In the genomic region with DNA sequence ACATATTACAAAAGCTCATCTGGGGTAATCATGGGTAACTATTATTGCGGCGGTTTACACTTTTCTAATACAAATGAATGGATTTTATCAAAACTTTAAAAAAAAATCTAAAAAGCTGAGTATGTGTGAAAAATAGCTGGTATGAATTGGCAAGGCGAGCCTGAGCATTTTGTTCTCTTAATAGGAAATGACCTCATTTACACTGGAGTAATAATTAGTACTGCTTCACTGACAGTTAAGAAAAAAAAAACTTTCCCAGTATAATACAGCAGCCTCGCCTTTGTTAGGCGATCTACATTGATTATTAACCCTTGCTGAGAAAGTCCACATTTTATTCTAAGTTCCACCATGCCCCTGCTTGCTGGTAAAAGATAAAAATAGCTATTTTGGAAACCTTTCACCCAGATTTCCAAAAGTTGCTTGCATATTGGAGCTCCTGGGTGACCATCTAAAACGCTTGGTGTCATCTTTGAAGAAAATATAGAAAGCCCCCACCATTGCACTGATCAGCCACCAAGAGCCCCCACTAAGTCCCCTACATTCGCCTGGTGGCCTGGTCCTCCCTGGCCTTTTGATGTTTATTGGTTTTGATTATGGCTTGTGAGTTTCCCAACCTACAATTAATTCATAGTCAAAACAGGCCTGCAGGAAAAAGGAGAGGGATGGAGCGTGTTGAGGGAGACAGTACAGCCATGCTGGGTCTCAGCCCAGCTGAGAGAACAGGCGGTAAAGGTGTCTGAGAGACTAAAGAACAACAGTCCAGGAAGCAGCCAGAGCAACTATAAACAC, we compare ENCODE assay signal across 33 mouse cellular contexts. TPM values are rescaled to one million over a fixed set of nuclear protein-coding genes. Genes with fewer than 3 reads are reported as not detected.
DNase-seq lines count a peak whose midpoint lies in the region; ATAC-seq and TF ChIP-seq lines count a peak whose summit lies in the region.
"Had no signal": no experiment of that assay in that cellular context is flagged by ENCODE, and none has a peak within 500 bp of the region (broad histone marks: within the 10 kb centered on the region; RNA-seq: fewer than 3 reads in every experiment).

No protein-coding gene starts in this region.

- no peaks in the 10 kb centered on the region for H3K36me3 ChIP-seq in hindbrain, embryonic 14.5 days (replicated peaks; ENCODE audit: control insufficient read depth, insufficient read depth)
- H3K36me3 ChIP-seq in hindbrain, embryonic 11.5 days (ENCODE audit: control insufficient read depth, insufficient read depth, low read length) = no peaks in the 10 kb centered on the region
- no peaks in the 10 kb centered on the region for H3K36me3 ChIP-seq in forebrain, embryonic 12.5 days (replicated peaks)
- H3K36me3 ChIP-seq in neural tube, embryonic 15.5 days = no peaks in the 10 kb centered on the region
- H3K36me3 ChIP-seq: embryonic facial prominence, embryonic 15.5 days; G1E; heart, embryonic 13.5 days; limb, embryonic 10.5 days; liver, embryonic 15.5 days; lung, embryonic 15.5 days; midbrain, embryonic 15.5 days had no signal

- DNase-seq in hindbrain, embryonic 14.5 days (ENCODE audit: low spot score) = no peak
- no peak for DNase-seq in hindbrain, embryonic 11.5 days (ENCODE audit: low spot score)
- peak; percentile 75 for DNase-seq in brain, embryonic 14.5 days (ENCODE audit: low read depth)
- DNase-seq in right cerebral cortex, postnatal 14 days = no peak
- no peak for DNase-seq in thymus, postnatal 25 days
- DNase-seq: adrenal gland, postnatal 10 days; B cell, adult 2 months; cerebellum, adult 2 months; cerebellum, postnatal 36 days; embryo, embryonic 11 days; gastrocnemius, postnatal 25 days; heart, adult 18-20 months; heart, postnatal 14 days; kidney, postnatal 4 days; liver; lung, postnatal 4 days; right cerebral cortex, postnatal 25 days; spleen, adult 18-20 months; thymus, postnatal 14 days had no signal

- no peak overlapping the region for H3K4me3 ChIP-seq in hindbrain, embryonic 14.5 days (replicated peaks; ENCODE audit: low read length)
- H3K4me3 ChIP-seq in hindbrain, embryonic 11.5 days (ENCODE audit: low read depth, low read length) = no peak overlapping the region
- H3K4me3 ChIP-seq in forebrain, embryonic 12.5 days (replicated peaks) = no peak overlapping the region
- H3K4me3 ChIP-seq in neural tube, embryonic 15.5 days (replicated peaks) = no peak overlapping the region
- H3K4me3 ChIP-seq: embryonic facial prominence, embryonic 15.5 days; heart, embryonic 13.5 days; left cerebral cortex, adult 2 months; limb, embryonic 10.5 days; liver, embryonic 15.5 days; lung, embryonic 15.5 days; midbrain, embryonic 15.5 days; myocyte had no signal

- H3K27ac ChIP-seq in hindbrain, embryonic 14.5 days = peak overlapping the region; percentile 32
- H3K27ac ChIP-seq in hindbrain, embryonic 11.5 days (ENCODE audit: low read depth, low read length) = no peak overlapping the region
- peak overlapping the region; percentile 81 for H3K27ac ChIP-seq in forebrain, embryonic 12.5 days
- 0 out of 2 replicates have a peak overlapping the region, but pooled peaks have one; percentile 23 for H3K27ac ChIP-seq in neural tube, embryonic 15.5 days (replicated peaks)
- H3K27ac ChIP-seq: embryonic facial prominence, embryonic 15.5 days; heart, embryonic 13.5 days; left cerebral cortex, adult 2 months; limb, embryonic 10.5 days; liver, embryonic 15.5 days; lung, embryonic 15.5 days; midbrain, embryonic 15.5 days had no signal

- no peak for TF ChIP-seq POLR2A in brain, embryonic 14.5 days (IDR thresholded peaks at IDR 0.05; ENCODE audit: borderline replicate concordance, extremely low read depth, insufficient read depth, insufficient read length, poor library complexity, severe bottlenecking)

- ATAC-seq in hindbrain, embryonic 14.5 days (ENCODE audit: low FRiP score) = no peak
- no peak for ATAC-seq in hindbrain, embryonic 11.5 days (ENCODE audit: low FRiP score)
- ATAC-seq in forebrain, embryonic 12.5 days (ENCODE audit: low FRiP score) = no peak
- no peak for ATAC-seq in neural tube, embryonic 15.5 days (ENCODE audit: low FRiP score)
- ATAC-seq: activated CD4-positive, CD25-positive, alpha-beta regulatory T cell, adult 4 months; intestine, postnatal 0 days; midbrain, embryonic 15.5 days had no signal

- H3K9me3 ChIP-seq in hindbrain, embryonic 14.5 days (ENCODE audit: control insufficient read depth, low read length) = no peaks in the 10 kb centered on the region
- no peaks in the 10 kb centered on the region for H3K9me3 ChIP-seq in hindbrain, embryonic 11.5 days (ENCODE audit: control insufficient read depth, low read length)
- no peaks in the 10 kb centered on the region for H3K9me3 ChIP-seq in forebrain, embryonic 12.5 days
- H3K9me3 ChIP-seq in neural tube, embryonic 15.5 days (replicated peaks) = no peaks in the 10 kb centered on the region
- H3K9me3 ChIP-seq: embryonic facial prominence, embryonic 15.5 days; heart, embryonic 13.5 days; limb, embryonic 10.5 days; liver, embryonic 15.5 days; lung, embryonic 15.5 days; midbrain, embryonic 15.5 days had no signal

- TF ChIP-seq CTCF in brain, embryonic 14.5 days (IDR thresholded peaks at IDR 0.05; ENCODE audit: borderline replicate concordance, extremely low read depth, insufficient read depth, insufficient read length) = no peak

- H3K9ac ChIP-seq in hindbrain, embryonic 14.5 days = no peak overlapping the region
- no peak overlapping the region for H3K9ac ChIP-seq in hindbrain, embryonic 11.5 days (ENCODE audit: low read depth, low read length)
- no peak overlapping the region for H3K9ac ChIP-seq in forebrain, embryonic 12.5 days
- no peak overlapping the region for H3K9ac ChIP-seq in neural tube, embryonic 15.5 days (replicated peaks)
- H3K9ac ChIP-seq: embryonic facial prominence, embryonic 15.5 days; heart, embryonic 13.5 days; liver, embryonic 15.5 days; lung, embryonic 15.5 days; midbrain, embryonic 15.5 days had no signal

- H3K27me3 ChIP-seq in hindbrain, embryonic 14.5 days (ENCODE audit: control insufficient read depth, insufficient read depth, low read length) = no peaks in the 10 kb centered on the region
- H3K27me3 ChIP-seq in hindbrain, embryonic 11.5 days (ENCODE audit: control insufficient read depth, insufficient read depth, low read length) = no peaks in the 10 kb centered on the region
- H3K27me3 ChIP-seq in forebrain, embryonic 12.5 days = peaks cover 4% of the 10 kb centered on the region; the same call in 1 of the 2 replicates
- H3K27me3 ChIP-seq in neural tube, embryonic 15.5 days (replicated peaks) = no peaks in the 10 kb centered on the region
- H3K27me3 ChIP-seq: CH12.LX; embryonic facial prominence, embryonic 15.5 days; liver, embryonic 15.5 days; lung, embryonic 15.5 days; midbrain, embryonic 15.5 days had no signal

- H3K4me1 ChIP-seq in hindbrain, embryonic 14.5 days (replicated peaks; ENCODE audit: control insufficient read depth, insufficient read depth, low read length) = peaks cover 31% of the 10 kb centered on the region
- no peaks in the 10 kb centered on the region for H3K4me1 ChIP-seq in hindbrain, embryonic 11.5 days (replicated peaks; ENCODE audit: control insufficient read depth, insufficient read depth, low read length)
- peaks cover 51% of the 10 kb centered on the region for H3K4me1 ChIP-seq in forebrain, embryonic 12.5 days
- H3K4me1 ChIP-seq in neural tube, embryonic 15.5 days = peaks cover 33% of the 10 kb centered on the region
- H3K4me1 ChIP-seq: embryonic facial prominence, embryonic 15.5 days; liver, embryonic 15.5 days; lung, embryonic 15.5 days had no signal

- 45% methylated on average over 9 of the region's 9 CpGs for WGBS in hindbrain, embryonic 14.5 days
- 63% methylated on average over 9 of the region's 9 CpGs for WGBS in hindbrain, embryonic 11.5 days
- WGBS in forebrain, embryonic 12.5 days = 17% methylated on average over 9 of the region's 9 CpGs
- WGBS in neural tube, embryonic 15.5 days = 45% methylated on average over 9 of the region's 9 CpGs

- no peak overlapping the region for H3K4me2 ChIP-seq in hindbrain, embryonic 14.5 days (replicated peaks)
- no peak overlapping the region for H3K4me2 ChIP-seq in hindbrain, embryonic 11.5 days (replicated peaks; ENCODE audit: low read depth, low read length)
- H3K4me2 ChIP-seq in forebrain, embryonic 12.5 days = peak overlapping the region; percentile 10; the same call in 1 of the 2 replicates
- no peak overlapping the region for H3K4me2 ChIP-seq in neural tube, embryonic 15.5 days
- H3K4me2 ChIP-seq: embryonic facial prominence, embryonic 15.5 days; heart, embryonic 13.5 days; liver, embryonic 15.5 days; lung, embryonic 15.5 days; midbrain, embryonic 15.5 days had no signal

RNA-seq across cellular contexts. Expression of a gene that starts 49.2 kb away (rescaled TPM):
- polyA plus RNA-seq in hindbrain, embryonic 14.5 days (2014; fragmentation: Nextera tagmentation; extraction: Ambion mirVana) = 35.6 and 43.0 TPM in 2 replicates
- 27.0 and 34.2 TPM in 2 replicates for polyA plus RNA-seq in hindbrain, embryonic 11.5 days (2014; fragmentation: Nextera tagmentation; extraction: Ambion mirVana)
- polyA plus RNA-seq in brain, embryonic 14.5 days (2012; rRNA removed) = 21.2 and 30.4 TPM in 2 replicates
- 45.7 and 53.1 TPM in 2 replicates for polyA plus RNA-seq in forebrain, embryonic 12.5 days (2016; fragmentation: Nextera tagmentation; extraction: Ambion mirVana)
- 27.9 and 34.5 TPM in 2 replicates for polyA plus RNA-seq in neural tube, embryonic 15.5 days (2015; fragmentation: Nextera tagmentation; extraction: Ambion mirVana)
- polyA plus RNA-seq: G1E, myocyte had no signal
